In the genomic region with DNA sequence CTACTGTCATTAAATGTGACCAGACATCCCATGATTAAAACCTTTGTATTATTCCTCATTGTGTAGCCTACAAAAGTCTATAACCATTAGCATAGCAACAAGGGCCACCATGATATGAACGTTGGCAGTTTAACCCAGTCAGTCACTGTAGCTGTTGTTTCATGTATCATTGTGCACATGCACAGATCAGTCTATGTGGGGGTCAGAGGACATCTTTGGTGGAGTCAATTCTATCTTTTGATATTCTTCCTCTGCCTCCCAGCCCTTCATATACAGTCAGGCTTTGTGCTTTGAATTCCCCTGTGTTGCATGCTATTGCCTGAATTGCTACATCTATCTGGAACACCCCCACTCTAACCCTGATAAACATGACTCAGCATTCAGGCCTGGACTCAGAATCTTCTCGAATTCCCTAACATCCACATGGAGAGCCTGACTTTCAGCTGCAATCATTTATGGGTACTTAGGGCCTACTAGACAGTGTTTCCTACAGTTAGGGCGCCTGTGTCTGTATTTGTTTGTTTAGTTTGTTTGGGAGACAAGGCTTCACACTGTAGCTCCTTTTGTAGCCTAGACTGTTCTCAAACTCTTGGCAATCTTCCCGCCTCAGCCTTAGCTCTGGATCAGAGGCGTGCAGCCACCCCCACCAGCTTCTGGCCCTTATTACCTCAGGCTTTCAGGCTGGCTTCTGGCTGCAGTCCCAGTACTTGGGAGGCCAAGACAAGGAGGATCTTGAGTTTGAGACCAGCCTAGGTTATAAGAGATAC, we compare ENCODE assay signal across 10 mouse cellular contexts. TPM values are rescaled to one million over a fixed set of nuclear protein-coding genes. Genes with fewer than 3 reads are reported as not detected.
DNase-seq lines count a peak whose midpoint lies in the region; ATAC-seq lines count a peak whose summit lies in the region.
"Had no signal": no experiment of that assay in that cellular context is flagged by ENCODE, and none has a peak within 500 bp of the region (broad histone marks: within the 10 kb centered on the region; RNA-seq: fewer than 3 reads in every experiment).

No protein-coding gene starts in this region.

- no peak overlapping the region for H3K4me3 ChIP-seq in heart, embryonic 11.5 days (ENCODE audit: low read depth, low read length)
- H3K4me3 ChIP-seq in hindbrain, embryonic 13.5 days: no peak overlapping the region
- H3K4me3 ChIP-seq: liver, embryonic 15.5 days had no signal

- no peaks in the 10 kb centered on the region for H3K9me3 ChIP-seq in heart, embryonic 11.5 days (replicated peaks; ENCODE audit: control insufficient read depth, low read length)
- 0 out of 2 replicates have a peak, but pooled peaks cover 3% of the 10 kb centered on the region for H3K9me3 ChIP-seq in hindbrain, embryonic 13.5 days
- H3K9me3 ChIP-seq: liver, embryonic 15.5 days had no signal

- H3K27ac ChIP-seq in heart, embryonic 11.5 days (ENCODE audit: low read depth, low read length): no peak overlapping the region
- no peak overlapping the region for H3K27ac ChIP-seq in hindbrain, embryonic 13.5 days
- H3K27ac ChIP-seq: liver, embryonic 15.5 days had no signal

- H3K4me2 ChIP-seq in heart, embryonic 11.5 days: no peak overlapping the region
- H3K4me2 ChIP-seq in hindbrain, embryonic 13.5 days: no peak overlapping the region
- H3K4me2 ChIP-seq: liver, embryonic 15.5 days had no signal

- no peak overlapping the region for H3K9ac ChIP-seq in heart, embryonic 11.5 days (ENCODE audit: low read depth, low read length)
- H3K9ac ChIP-seq in hindbrain, embryonic 13.5 days: no peak overlapping the region
- H3K9ac ChIP-seq: liver, embryonic 15.5 days had no signal

- 80% methylated on average over 5 of the region's 5 CpGs for WGBS in heart, embryonic 11.5 days (ENCODE audit: insufficient replicate concordance)
- WGBS in hindbrain, embryonic 13.5 days: 82% methylated on average over 5 of the region's 5 CpGs

- no peaks in the 10 kb centered on the region for H3K4me1 ChIP-seq in heart, embryonic 11.5 days (ENCODE audit: control insufficient read depth, insufficient read depth, low read length)
- no peaks in the 10 kb centered on the region for H3K4me1 ChIP-seq in hindbrain, embryonic 13.5 days (replicated peaks)

- peak; percentile 50 to 55 for DNase-seq in heart, adult 18-20 months
- peak; percentile 94 for DNase-seq in 3T3-L1 (ENCODE audit: low read depth, low spot score)
- peak; percentile 85 for DNase-seq in brain, adult 2 months (ENCODE audit: low read depth, low spot score)
- DNase-seq in heart, postnatal 4 days: peak; percentile 53
- DNase-seq in lung, postnatal 14 days: peak; percentile 60
- no peak for DNase-seq in thymus, postnatal 10 days (ENCODE audit: low spot score in 2 of 2)

- no peaks in the 10 kb centered on the region for H3K36me3 ChIP-seq in heart, embryonic 11.5 days (ENCODE audit: control insufficient read depth, insufficient read depth, low read length)
- peaks cover 41% of the 10 kb centered on the region for H3K36me3 ChIP-seq in hindbrain, embryonic 13.5 days
- H3K36me3 ChIP-seq: liver, embryonic 15.5 days had no signal

- ATAC-seq in heart, embryonic 11.5 days (replicated peaks; ENCODE audit: insufficient number of reproducible peaks, low FRiP score, low TSS enrichment): no peak
- no peak for ATAC-seq in hindbrain, embryonic 13.5 days (ENCODE audit: low FRiP score)
- ATAC-seq: Patski had no signal

- no peaks in the 10 kb centered on the region for H3K27me3 ChIP-seq in heart, embryonic 11.5 days (ENCODE audit: control insufficient read depth, insufficient read depth, low read length)
- H3K27me3 ChIP-seq in hindbrain, embryonic 13.5 days: no peaks in the 10 kb centered on the region
- H3K27me3 ChIP-seq: liver, embryonic 15.5 days; Patski had no signal

RNA-seq across cellular contexts. Expression of a gene that starts 4.3 kb away (rescaled TPM):
- not detected for total RNA-seq in heart, adult 18-20 months (2021)
- not detected in 2 replicates for polyA plus RNA-seq in heart, embryonic 11.5 days (2014; fragmentation: Nextera tagmentation; extraction: Ambion mirVana)
- total RNA-seq in heart, postnatal 4 days (2021): not detected
- 0.13 and 0.25 TPM in 2 replicates for polyA plus RNA-seq in hindbrain, embryonic 13.5 days (2015; fragmentation: Nextera tagmentation; extraction: Ambion mirVana)
- polyA plus RNA-seq: liver, embryonic 15.5 days had no signal

RNA-seq across cellular contexts. Expression of a gene that starts 5.2 kb away (rescaled TPM):
- total RNA-seq in heart, adult 18-20 months (2021): not detected
- polyA plus RNA-seq in heart, embryonic 11.5 days (2014; fragmentation: Nextera tagmentation; extraction: Ambion mirVana): 0.30 and 0.62 TPM in 2 replicates
- under 1 TPM in 1 of 2 experiments, not detected in 1; 0.14 TPM for total RNA-seq in heart, postnatal 4 days (2021)
- polyA plus RNA-seq in hindbrain, embryonic 13.5 days (2015; fragmentation: Nextera tagmentation; extraction: Ambion mirVana): 0.19 and 0.26 TPM in 2 replicates

RNA-seq across cellular contexts. Expression of a gene that starts 14.7 kb away (rescaled TPM):
- total RNA-seq in heart, adult 18-20 months (2021): 1 to 10 TPM; 6.8 to 8.6 TPM
- polyA plus RNA-seq in heart, embryonic 11.5 days (2014; fragmentation: Nextera tagmentation; extraction: Ambion mirVana): 16.4 and 21.0 TPM in 2 replicates
- total RNA-seq in heart, postnatal 4 days (2021): 1 to 10 TPM; 7.4 to 8.1 TPM
- polyA plus RNA-seq in hindbrain, embryonic 13.5 days (2015; fragmentation: Nextera tagmentation; extraction: Ambion mirVana): 307 and 311 TPM in 2 replicates

RNA-seq across cellular contexts. Expression of a gene that starts 18.1 kb away (rescaled TPM):
- total RNA-seq in heart, adult 18-20 months (2021): 10 to 100 TPM; 19.3 to 21.8 TPM
- 62.3 and 68.9 TPM in 2 replicates for polyA plus RNA-seq in heart, embryonic 11.5 days (2014; fragmentation: Nextera tagmentation; extraction: Ambion mirVana)
- total RNA-seq in heart, postnatal 4 days (2021): 10 to 100 TPM; 45.2 to 45.9 TPM
- 65.5 and 68.9 TPM in 2 replicates for polyA plus RNA-seq in hindbrain, embryonic 13.5 days (2015; fragmentation: Nextera tagmentation; extraction: Ambion mirVana)

RNA-seq across cellular contexts. Expression of a gene that starts 28.9 kb away (rescaled TPM):
- total RNA-seq in heart, adult 18-20 months (2021): 10 to 100 TPM; 11.2 to 13.9 TPM
- 5.4 and 7.2 TPM in 2 replicates for polyA plus RNA-seq in heart, embryonic 11.5 days (2014; fragmentation: Nextera tagmentation; extraction: Ambion mirVana)
- 10 to 100 TPM; 16.1 to 16.2 TPM for total RNA-seq in heart, postnatal 4 days (2021)
- 4.5 and 4.6 TPM in 2 replicates for polyA plus RNA-seq in hindbrain, embryonic 13.5 days (2015; fragmentation: Nextera tagmentation; extraction: Ambion mirVana)

Comparison
In these comparisons a context has a peak if more than half of its experiments do, and no peak if none do; other contexts are left out.
1. DNase-seq: peak in heart, adult 18-20 months (2 of 2), 3T3-L1 (single experiment), brain, adult 2 months (single experiment), heart, postnatal 4 days (single experiment) and lung, postnatal 14 days (single experiment); none in thymus, postnatal 10 days (0 of 2).